Mouse (Mus musculus): ENCODE measurements around the gene Olfr917.

The Olfr917 gene

GRCm38 (mm10) chr9:38665742-38666141 lies at the start of gene Olfr917:
Olfr917 (minus strand) TSS chr9:38665842.
- DNase-seq (ENCODE audit: low read depth, low spot score) = no peak

GRCm38 (mm10) chr9:38674501-38674900 lies 8.9 kb upstream of the Olfr917 start, which contains the start of gene Olfr918:
Olfr918 (minus strand) TSS chr9:38674601.
- no peak for DNase-seq (ENCODE audit: low read depth, low spot score)

DNA sequence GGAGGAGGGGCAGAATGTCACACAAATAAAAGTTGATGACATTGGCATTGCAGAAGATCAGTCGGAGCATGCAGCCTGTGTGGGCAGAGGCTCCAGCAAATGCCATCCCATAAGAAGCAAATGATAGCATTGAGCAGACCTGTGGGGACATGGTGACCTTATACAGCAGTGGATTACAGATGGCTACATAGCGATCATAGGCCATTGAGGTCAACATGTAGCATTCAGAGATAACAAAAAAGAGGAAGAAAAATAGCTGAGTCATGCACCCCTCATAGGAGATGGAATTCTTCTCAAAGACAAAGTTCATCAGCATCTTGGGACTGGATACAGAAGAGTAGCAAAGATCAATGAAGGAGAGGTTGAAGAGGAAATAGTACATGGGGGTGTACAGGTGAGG lies 7.2 kb upstream of the Olfr917 start:
- DNase-seq (ENCODE audit: low read depth, low spot score) = no peak

GRCm38 (mm10) chr9:38659775-38660174 lies 5.9 kb downstream of the Olfr917 start, which contains the start of gene Olfr916:
Olfr916 (minus strand) TSS chr9:38659875.
- DNase-seq (ENCODE audit: low read depth, low spot score) = no peak

- DNase-seq (ENCODE audit: low read depth, low spot score) = no peak
Observed at GRCm38 (mm10) chr9:38632406-38632805, 33.2 kb downstream of the Olfr917 start.
